In genomic region chr6:91703459-91703858, GRCm38 (mm10) we compare ENCODE assay signal across 22 mouse cellular contexts. TPM values are rescaled to one million over a fixed set of nuclear protein-coding genes. Genes with fewer than 3 reads are reported as not detected.
DNase-seq lines count a peak whose midpoint lies in the region; TF ChIP-seq lines count a peak whose summit lies in the region.
"Had no signal": no experiment of that assay in that cellular context is flagged by ENCODE, and none has a peak within 500 bp of the region (broad histone marks: within the 10 kb centered on the region; RNA-seq: fewer than 3 reads in every experiment).

No protein-coding gene starts in this region.

- no peak overlapping the region for H3K4me3 ChIP-seq in liver, adult 2 months (ENCODE audit: insufficient read depth, low read depth, low read length)
- no peak overlapping the region for H3K4me3 ChIP-seq in thymus, adult 2 months (ENCODE audit: control insufficient read depth, insufficient read depth, low read length)
- no peak overlapping the region for H3K4me3 ChIP-seq in ES-Bruce4 (ENCODE audit: low read depth, low read length)
- H3K4me3 ChIP-seq: embryonic facial prominence, embryonic 13.5 days; embryonic facial prominence, embryonic 15.5 days; erythroblast, embryonic 14.5 days; forebrain, embryonic 10.5 days; forebrain, embryonic 12.5 days had no signal

- 38% methylated on average over 2 of the region's 2 CpGs for WGBS in liver, adult 2 months
- 89% methylated on average over 2 of the region's 2 CpGs for WGBS in thymus, adult 2 months

- peak overlapping the region; percentile 66 for H3K27ac ChIP-seq in liver, adult 2 months (replicated peaks; ENCODE audit: insufficient read depth, low read depth, low read length)
- H3K27ac ChIP-seq in thymus, adult 2 months (ENCODE audit: control insufficient read depth, insufficient read depth, low read length): peak overlapping the region; percentile 35; the same call in 1 of the 2 replicates
- peak overlapping the region; percentile 12; the same call in 1 of the 2 replicates for H3K27ac ChIP-seq in ES-Bruce4 (ENCODE audit: insufficient read depth, low read length)
- H3K27ac ChIP-seq: embryonic facial prominence, embryonic 13.5 days; embryonic facial prominence, embryonic 15.5 days; forebrain, embryonic 10.5 days; forebrain, embryonic 12.5 days had no signal

- TF ChIP-seq POLR2A in liver, adult 2 months (IDR thresholded peaks at IDR 0.05; ENCODE audit: extremely low read depth, insufficient read depth, low read length): no peak
- TF ChIP-seq POLR2A in thymus, adult 2 months (IDR thresholded peaks at IDR 0.05; ENCODE audit: control insufficient read depth, extremely low read depth, insufficient read depth, low read length, poor library complexity): no peak
- no peak for TF ChIP-seq POLR2A in ES-Bruce4 (IDR thresholded peaks at IDR 0.05; ENCODE audit: insufficient read depth, low read length)

- H3K27me3 ChIP-seq in liver, adult 2 months (ENCODE audit: control insufficient read depth, insufficient read depth, low read length): no peaks in the 10 kb centered on the region
- no peaks in the 10 kb centered on the region for H3K27me3 ChIP-seq in thymus, adult 2 months (ENCODE audit: control insufficient read depth, insufficient read depth, low read length)
- H3K27me3 ChIP-seq in ES-Bruce4 (ENCODE audit: control insufficient read depth, insufficient read depth, low read length, poor library complexity, severe bottlenecking): no peaks in the 10 kb centered on the region
- H3K27me3 ChIP-seq: embryonic facial prominence, embryonic 13.5 days; embryonic facial prominence, embryonic 15.5 days; forebrain, embryonic 12.5 days had no signal

- peaks cover 52% of the 10 kb centered on the region for H3K4me1 ChIP-seq in liver, adult 2 months (ENCODE audit: control insufficient read depth, insufficient read depth, low read length)
- H3K4me1 ChIP-seq in thymus, adult 2 months (replicated peaks; ENCODE audit: control insufficient read depth, insufficient read depth, low read length): peaks cover 34% of the 10 kb centered on the region
- H3K4me1 ChIP-seq in ES-Bruce4 (ENCODE audit: control insufficient read depth, insufficient read depth, low read length): peaks cover 12% of the 10 kb centered on the region

- no peaks in the 10 kb centered on the region for H3K9me3 ChIP-seq in ES-Bruce4 (replicated peaks; ENCODE audit: control insufficient read depth, insufficient read depth, low read length, poor library complexity, severe bottlenecking)
- H3K9me3 ChIP-seq: embryonic facial prominence, embryonic 13.5 days; embryonic facial prominence, embryonic 15.5 days; forebrain, embryonic 10.5 days; forebrain, embryonic 12.5 days had no signal

- peaks cover 8% of the 10 kb centered on the region for H3K79me2 ChIP-seq in liver, adult 2 months (ENCODE audit: control insufficient read depth, insufficient read depth, low read length)

- H3K36me3 ChIP-seq in liver, adult 2 months (ENCODE audit: control insufficient read depth, insufficient read depth, low read length): no peaks in the 10 kb centered on the region
- peaks cover 10% of the 10 kb centered on the region for H3K36me3 ChIP-seq in thymus, adult 2 months (ENCODE audit: control insufficient read depth, insufficient read depth, low read length)
- peaks cover 21% of the 10 kb centered on the region for H3K36me3 ChIP-seq in ES-Bruce4 (ENCODE audit: control insufficient read depth, insufficient read depth, low read length, poor library complexity, severe bottlenecking)

- peak; percentile 94 for DNase-seq in liver, adult 2 months (ENCODE audit: extremely low read depth, low read depth, low spot score)
- no peak for DNase-seq in liver
- DNase-seq in thymus, adult 2 months: no peak
- DNase-seq in thymus, postnatal 36 days: no peak
- DNase-seq in urinary bladder, postnatal 4 days (ENCODE audit: low spot score in 2 of 2): no peak
- DNase-seq in spleen, postnatal 14 days (ENCODE audit: low spot score in 2 of 2): no peak
- DNase-seq: adrenal gland, adult 2 months; adrenal gland, postnatal 10 days; adrenal gland, postnatal 25 days; cerebellum, adult 11 months; cerebellum, adult 18-20 months; cerebellum, adult 8-10 months; cerebellum, adult 9-11 months; cerebellum, postnatal 14 days; cerebellum, postnatal 36 days; embryo, embryonic 11 days had no signal

- TF ChIP-seq EP300 in ES-Bruce4 (IDR thresholded peaks at IDR 0.05; ENCODE audit: insufficient read depth, low read depth, low read length): no peak

- no peak overlapping the region for H3K9ac ChIP-seq in liver, adult 2 months (ENCODE audit: low read depth, low read length)
- H3K9ac ChIP-seq in ES-Bruce4 (ENCODE audit: low read depth, poor library complexity, severe bottlenecking): no peak overlapping the region
- H3K9ac ChIP-seq: embryonic facial prominence, embryonic 13.5 days; embryonic facial prominence, embryonic 15.5 days; forebrain, embryonic 12.5 days had no signal

- TF ChIP-seq CTCF in liver, adult 2 months (IDR thresholded peaks at IDR 0.05; ENCODE audit: low read depth, low read length): no peak
- TF ChIP-seq CTCF in thymus, adult 2 months (IDR thresholded peaks at IDR 0.05; ENCODE audit: borderline replicate concordance, control insufficient read depth, extremely low read depth, insufficient read depth, low read length, poor library complexity): no peak
- TF ChIP-seq CTCF in ES-Bruce4 (IDR thresholded peaks at IDR 0.05; ENCODE audit: low read depth, low read length): no peak

RNA-seq across cellular contexts. Expression of gene Slc6a6, which starts 19.6 kb away (rescaled TPM):
- total RNA-seq in liver, adult 2 months (2014; rRNA removed): 34.8 and 66.5 TPM in 2 replicates
- 89.0 and 96.5 TPM in 2 replicates for polyA plus RNA-seq in liver, adult 2 months (2012; rRNA removed)
- 141 and 179 TPM in 2 replicates for polyA plus RNA-seq in thymus, adult 2 months (2012; rRNA removed)
- 109 and 114 TPM in 2 replicates for polyA plus RNA-seq in ES-Bruce4 (2011; ENCODE audit: insufficient read depth, insufficient read length, low read depth, missing spikeins)

Comparison
In these comparisons a context has a peak if more than half of its experiments do, and no peak if none do; other contexts are left out.
1. H3K27ac ChIP-seq: peak in every context shown above with its lines; median percentile 66 in liver, adult 2 months; 35 in thymus, adult 2 months; 12 in ES-Bruce4.